Mouse (Mus musculus): ENCODE results near the gene Cnppd1. TPM values are rescaled to one million over a fixed set of nuclear protein-coding genes. Genes with fewer than 3 reads are reported as not detected.
A peak's percentile ranks its signal among the peaks of the same experiment; 100 is the strongest.

Cnppd1 gene
- 10 to 100 TPM; 31.7 to 33.4 TPM for total RNA-seq (2021)

DNA sequence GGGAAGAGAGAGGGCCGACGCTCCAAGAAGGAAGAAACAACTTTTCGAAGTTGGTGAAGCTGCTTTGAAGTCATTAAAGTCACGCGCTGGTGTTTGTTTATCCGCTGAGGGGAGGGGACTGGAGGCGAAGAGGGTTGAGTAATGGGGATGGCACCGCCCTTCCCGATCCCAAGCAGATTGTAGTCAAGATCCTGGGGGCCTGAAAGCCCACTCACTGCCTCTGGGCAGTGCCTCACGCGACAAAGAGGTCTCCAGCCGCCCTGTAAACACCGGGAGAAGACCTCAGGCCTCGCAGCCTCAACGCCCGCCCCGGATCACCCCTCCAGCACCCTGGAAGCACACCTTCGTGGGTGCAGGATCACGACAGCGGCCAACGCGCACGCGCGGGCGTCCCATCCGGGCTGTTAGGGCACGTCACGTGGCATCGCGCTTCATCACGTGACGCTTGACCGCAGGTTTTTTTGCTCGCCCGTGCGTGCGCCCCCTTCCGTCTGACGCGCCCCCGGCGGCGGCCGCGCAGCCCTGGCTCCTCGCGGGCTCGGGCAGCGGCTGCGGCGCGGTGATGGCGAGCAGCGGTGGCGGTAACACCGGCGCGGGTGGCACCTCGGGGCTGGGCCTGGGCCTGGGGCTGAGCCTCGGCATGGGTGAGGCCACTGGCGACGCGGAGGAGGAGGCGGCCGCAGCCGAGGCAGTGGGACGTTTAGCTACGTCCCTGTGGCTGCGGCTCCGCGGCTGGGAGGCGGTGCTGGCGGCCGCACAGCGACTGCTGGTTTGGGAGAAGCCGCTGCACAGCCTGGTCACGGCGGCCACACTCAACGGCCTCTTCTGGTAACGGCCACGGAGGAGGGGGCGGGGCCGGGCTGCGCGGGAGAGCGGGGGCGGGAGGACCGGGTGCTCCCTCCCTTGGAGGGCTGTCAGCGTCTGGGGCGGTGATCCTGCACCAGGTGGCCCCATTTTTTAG, at the start of gene Cnppd1, which contains the start of gene Retreg2:
Gene Cnppd1 (minus strand): TSS at position 411 of the 961 bp plus-strand sequence.
Gene Retreg2 (plus strand): TSS at position 478 of the 961 bp plus-strand sequence.
- intact Hi-C loops (cut with DNase I), result no loop called here
- DNase-seq (ENCODE audit: extremely low spot score in 1 of 2, low spot score in 2 of 2), result peak; percentile 93 to 98

GRCm38 (mm10) chr1:75191622-75192402, 49.3 kb upstream of the Cnppd1 start, which contains the start of the genes Ankzf1 and Atg9a:
Gene Ankzf1 (plus strand): TSS chr1:75192151.
Gene Atg9a (minus strand): TSS chr1:75192196.
- intact Hi-C loops (cut with DNase I), result no loop called here
- DNase-seq (ENCODE audit: extremely low spot score in 1 of 2, low spot score in 2 of 2), result peak; percentile 97

GRCm38 (mm10) chr1:75191258-75191621, 48.7 kb upstream of the Cnppd1 start:
- DNase-seq (ENCODE audit: extremely low spot score in 1 of 2, low spot score in 2 of 2), result no peak
- intact Hi-C loops (cut with DNase I), result no loop called here

DNA sequence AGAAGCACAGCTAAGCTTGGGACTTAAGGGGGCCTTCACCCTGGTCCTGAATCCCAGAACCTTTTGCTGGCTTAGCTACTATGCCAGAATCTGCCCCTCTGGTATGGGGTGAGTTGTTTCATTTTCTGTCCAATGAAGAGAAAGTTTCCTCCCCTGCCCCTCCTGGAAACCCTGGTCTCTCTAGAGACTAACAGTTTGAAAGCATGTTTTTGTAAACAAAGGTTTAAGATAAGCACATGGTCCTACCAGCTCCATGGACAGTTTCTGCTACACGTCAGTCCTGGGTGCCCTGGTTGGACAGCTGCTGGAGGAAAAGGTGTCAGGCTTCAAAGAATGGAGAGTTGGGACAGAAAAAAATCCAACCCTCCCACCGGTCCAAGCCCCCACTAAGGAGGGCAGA, 48.1 kb upstream of the Cnppd1 start:
- no peak for DNase-seq (ENCODE audit: extremely low spot score in 1 of 2, low spot score in 2 of 2)
- intact Hi-C loops (cut with DNase I), result no loop called here

DNA sequence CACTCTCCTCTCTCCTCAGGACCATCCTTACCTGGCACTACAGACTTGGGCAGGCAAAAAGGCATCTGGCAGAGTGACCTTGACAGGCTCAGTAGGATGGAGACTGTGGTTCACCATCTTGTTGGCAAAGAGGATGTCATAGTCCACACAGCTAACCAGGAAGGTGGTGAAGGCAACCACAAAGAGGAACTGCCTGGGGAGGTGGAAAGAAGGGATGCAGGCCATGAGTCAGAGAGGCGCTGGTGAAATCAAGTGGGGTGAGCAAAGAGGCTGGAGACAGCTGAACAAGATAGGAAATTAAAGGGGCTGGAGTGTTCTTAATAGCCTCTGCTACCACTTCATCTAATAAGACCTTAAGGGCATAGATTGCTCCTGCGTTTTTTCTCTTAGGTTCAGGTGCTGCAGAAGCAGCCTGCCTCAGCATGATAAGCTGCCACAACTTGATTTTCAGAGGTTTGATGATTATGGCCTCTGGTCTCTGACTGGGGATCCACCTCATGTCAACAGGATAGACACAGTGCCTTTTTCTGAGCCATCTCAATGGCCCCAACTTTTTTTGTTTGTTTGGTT, 45.5 kb upstream of the Cnppd1 start:
- intact Hi-C loops (cut with DNase I), result no loop called here
- DNase-seq (ENCODE audit: extremely low spot score in 1 of 2, low spot score in 2 of 2), result no peak

GRCm38 (mm10) chr1:75187126-75187525, 44.6 kb upstream of the Cnppd1 start:
- DNase-seq (ENCODE audit: extremely low spot score in 1 of 2, low spot score in 2 of 2), result no peak
- intact Hi-C loops (cut with DNase I), result no loop called here

- intact Hi-C loops (cut with DNase I), result no loop called here
These were observed 43.0 kb upstream of the Cnppd1 start for GRCm38 (mm10) chr1:75185495-75185894.

DNA sequence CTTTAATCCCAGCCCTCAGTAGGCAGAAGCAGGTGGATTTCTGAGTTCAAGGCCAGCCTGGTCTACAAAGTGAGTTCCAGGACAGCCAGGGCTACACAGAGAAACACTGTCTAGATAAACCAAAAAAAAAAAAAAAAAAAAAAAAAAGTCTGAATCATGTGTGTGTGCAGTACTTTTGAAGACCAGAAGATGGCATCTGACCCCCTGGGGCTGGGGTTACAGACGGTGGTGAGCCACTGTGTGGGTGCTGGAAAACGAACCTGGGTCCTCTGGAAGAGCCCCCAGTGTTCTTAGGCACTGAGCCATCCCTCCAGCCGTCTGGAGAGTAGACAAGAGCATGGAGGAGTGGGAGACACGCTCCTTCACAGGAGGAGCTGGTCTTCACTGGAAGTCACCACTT, 39.6 kb upstream of the Cnppd1 start:
- intact Hi-C loops (cut with DNase I), result no loop called here
- DNase-seq (ENCODE audit: extremely low spot score in 1 of 2, low spot score in 2 of 2), result peak in 1 of 2 experiments; percentile 40

More at GRCm38 (mm10) chr1:75185495-75185894, 43.0 kb upstream of the Cnppd1 start:
- peak in 1 of 2 experiments; percentile 50 for DNase-seq (ENCODE audit: extremely low spot score in 1 of 2, low spot score in 2 of 2)

- intact Hi-C loops (cut with DNase I), result no loop called here
- DNase-seq (ENCODE audit: extremely low spot score in 1 of 2, low spot score in 2 of 2), result no peak
These were observed 38.9 kb upstream of the Cnppd1 start for GRCm38 (mm10) chr1:75181377-75181870.

GRCm38 (mm10) chr1:75180741-75181140, 38.2 kb upstream of the Cnppd1 start:
- intact Hi-C loops (cut with DNase I), result no loop called here
- no peak for DNase-seq (ENCODE audit: extremely low spot score in 1 of 2, low spot score in 2 of 2)

- peak; percentile 95 for DNase-seq (ENCODE audit: extremely low spot score in 1 of 2, low spot score in 2 of 2)
- intact Hi-C loops (cut with DNase I), result no loop called here
These were observed 37.6 kb upstream of the Cnppd1 start, which contains the start of gene Abcb6 for GRCm38 (mm10) chr1:75180105-75180590. Gene Abcb6 (minus strand): TSS chr1:75180392.

DNA sequence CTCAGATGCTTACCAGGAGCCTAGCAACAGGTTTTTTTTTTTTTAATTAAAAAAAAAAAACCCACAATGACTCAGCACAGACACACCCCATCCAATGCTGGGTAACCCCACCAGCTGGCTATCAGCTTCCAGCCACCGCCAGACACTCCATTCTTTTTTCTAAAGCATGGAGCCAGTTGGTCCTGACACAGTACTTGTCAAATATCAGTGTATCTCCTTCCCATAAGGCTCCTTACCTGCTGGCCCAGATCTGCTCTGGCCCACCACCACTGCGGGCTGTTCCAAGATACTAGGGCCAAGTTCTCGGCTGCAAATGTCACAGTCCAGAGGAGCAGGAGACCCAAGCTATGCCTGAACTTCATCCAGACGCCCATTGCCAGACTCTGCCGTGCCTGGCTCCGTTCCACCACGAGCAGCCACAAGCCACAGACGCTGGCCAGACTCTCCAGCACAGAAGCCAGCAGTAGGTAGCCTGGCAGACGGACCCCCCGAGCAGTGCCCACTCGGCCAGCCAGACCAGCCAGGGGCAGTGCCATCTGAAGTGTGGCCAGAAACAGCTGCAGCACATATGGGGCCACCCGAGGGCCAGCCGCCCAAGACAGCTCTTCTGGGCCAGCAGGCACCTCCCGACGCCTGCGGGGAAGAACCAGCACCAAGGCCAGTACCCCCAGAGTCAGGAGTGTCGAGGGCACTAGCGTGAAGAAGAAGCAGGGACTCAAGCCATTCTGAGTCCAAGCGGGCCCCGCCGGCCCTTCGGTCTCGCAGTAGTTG, 37.0 kb upstream of the Cnppd1 start:
- peak; percentile 54 to 65 for DNase-seq (ENCODE audit: extremely low spot score in 1 of 2, low spot score in 2 of 2)
- intact Hi-C loops (cut with DNase I), result no loop called here

DNA sequence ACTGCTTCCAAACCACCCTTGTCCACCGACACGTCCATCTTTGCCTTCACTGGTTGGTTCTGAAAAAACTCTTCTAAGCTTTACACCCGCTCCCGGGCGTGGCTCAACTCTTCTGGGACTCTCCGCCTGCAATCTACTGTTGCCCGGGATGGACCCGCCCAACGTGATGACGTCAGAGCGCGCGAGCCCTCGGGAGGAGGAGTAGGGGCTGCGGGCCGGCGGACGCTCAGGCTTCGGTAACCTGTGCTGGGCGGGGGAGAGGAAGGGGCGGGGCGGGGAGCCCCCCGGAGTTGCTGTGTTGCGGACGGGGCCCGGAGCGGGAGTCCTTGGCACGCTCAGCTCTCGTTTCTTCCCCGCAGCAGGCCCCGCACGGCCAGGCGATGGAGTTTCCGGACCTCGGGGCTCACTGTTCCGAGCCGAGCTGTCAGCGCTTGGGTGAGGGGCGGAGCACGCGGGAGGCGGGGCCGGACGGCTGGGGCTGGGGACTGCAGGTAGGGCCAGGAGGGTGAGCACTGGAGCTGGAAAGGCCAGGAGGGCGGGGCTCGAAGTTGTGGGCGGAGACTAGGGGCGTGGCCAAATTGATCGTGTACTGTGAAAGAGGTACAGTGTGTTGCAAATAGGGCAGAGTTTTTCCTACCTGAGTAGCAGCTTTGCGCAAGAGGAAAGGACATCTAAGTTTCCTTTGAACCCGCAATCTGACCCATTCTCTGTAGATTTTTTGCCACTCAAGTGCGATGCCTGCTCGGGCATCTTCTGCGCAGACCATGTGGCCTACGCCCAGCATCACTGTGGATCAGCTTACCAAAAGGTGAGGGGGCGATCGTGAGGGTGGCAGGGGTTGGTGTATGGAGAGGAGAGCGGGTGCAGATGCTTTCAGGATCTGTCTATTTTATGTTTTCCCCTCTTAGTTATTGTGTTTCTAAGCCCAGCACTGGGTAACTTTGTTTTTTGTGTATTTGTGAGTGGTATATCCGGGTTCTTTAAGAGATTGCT, 26.3 kb upstream of the Cnppd1 start, which contains the start of gene Zfand2b:
Gene Zfand2b (plus strand): TSS at position 175 of the 993 bp plus-strand sequence.
- intact Hi-C loops (cut with DNase I), result no loop called here
- DNase-seq (ENCODE audit: extremely low spot score in 1 of 2, low spot score in 2 of 2), result peak; percentile 93 to 98

DNA sequence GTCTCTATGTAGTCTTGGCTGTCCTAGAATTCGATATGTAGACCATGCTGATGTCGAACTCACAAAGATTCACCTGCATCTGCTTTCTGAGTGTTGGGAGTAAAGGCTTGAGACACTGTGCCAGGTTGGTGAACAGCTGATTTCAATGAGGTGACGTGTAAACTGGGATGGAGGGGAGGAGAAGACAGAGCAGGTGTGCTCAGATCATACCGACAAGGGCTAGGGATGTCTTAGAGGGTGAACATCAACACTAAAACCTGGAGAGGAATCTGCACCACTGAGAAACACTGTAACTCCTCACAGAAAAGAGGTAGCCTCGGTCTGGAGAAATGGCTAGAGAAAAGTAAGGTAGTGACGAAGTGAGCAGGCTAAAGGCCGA, 25.6 kb upstream of the Cnppd1 start:
- DNase-seq (ENCODE audit: extremely low spot score in 1 of 2, low spot score in 2 of 2), result no peak
- intact Hi-C loops (cut with DNase I), result no loop called here

- intact Hi-C loops (cut with DNase I), result no loop called here
- no peak for DNase-seq (ENCODE audit: extremely low spot score in 1 of 2, low spot score in 2 of 2)
These were observed 17.7 kb upstream of the Cnppd1 start for GRCm38 (mm10) chr1:75160256-75160617.

- intact Hi-C loops (cut with DNase I), result no loop called here
- DNase-seq (ENCODE audit: extremely low spot score in 1 of 2, low spot score in 2 of 2), result no peak
These were observed 17.2 kb upstream of the Cnppd1 start for GRCm38 (mm10) chr1:75159540-75160255.
